Mouse (Mus musculus) CH12.LX (cell line): ENCODE results near the gene Otop3. TPM values are rescaled to one million over a fixed set of nuclear protein-coding genes. Genes with fewer than 3 reads are reported as not detected.

Source experiments
- DNase-seq: peaks from one replicate; pipeline ENCODE4 v3.0.0-alpha.2; 2013; ENCODE audit errors: extremely low read depth
- H3K27ac ChIP-seq: 2 replicates; pipeline ENCODE4 v1.5.1; 2012; ENCODE audit warnings: low read depth, mild to moderate bottlenecking, control low read depth, moderate library complexity; ENCODE audit not compliant: insufficient read depth
- H3K27me3 ChIP-seq: replicated peaks from 2 replicates; pipeline ENCODE3; 2012; ENCODE audit warnings: inconsistent platforms
- H3K36me3 ChIP-seq, 2 experiments: replicated peaks in 1 of 2; 2 replicates each; pipeline versions ENCODE3 to v1.6.1; 2012; ENCODE audit warnings: inconsistent platforms in 1 of 2, low read length in 1 of 2, mild to moderate bottlenecking in 1 of 2, mixed read lengths in 1 of 2, moderate library complexity in 1 of 2; ENCODE audit not compliant: control insufficient read depth in 1 of 2, insufficient read depth in 1 of 2
- H3K4me1 ChIP-seq, 2 experiments: 2 replicates each; pipeline ENCODE4 v1.6.1; 2012; ENCODE audit warnings: inconsistent platforms in 1 of 2, moderate library complexity in 1 of 2; ENCODE audit not compliant: insufficient read depth in 2 of 2, control insufficient read depth in 1 of 2
- H3K4me2 ChIP-seq: 2 replicates; pipeline ENCODE4 v1.6.1; 2012; ENCODE audit warnings: low read depth, mild to moderate bottlenecking, control low read depth; ENCODE audit not compliant: poor library complexity, insufficient read depth, severe bottlenecking
- H3K4me3 ChIP-seq, 3 experiments: fragments of 150-350 bp in 1 of 3; sonication (generic) in 1 of 3; replicated peaks in 1 of 3; 2 replicates each; pipeline versions ENCODE3 to v1.5.1; 2011 to 2012; ENCODE audit warnings: low read depth in 2 of 3, low read length in 2 of 3, mild to moderate bottlenecking in 2 of 3, moderate library complexity in 2 of 3, control low read depth in 1 of 3, improper control_type of control experiment in 1 of 3, inconsistent platforms in 1 of 3, mixed read lengths in 1 of 3; ENCODE audit not compliant: poor library complexity in 1 of 3
- H3K79me2 ChIP-seq: replicated peaks from 2 replicates; pipeline ENCODE4 v1.6.1; 2012; ENCODE audit warnings: mild to moderate bottlenecking, moderate library complexity; ENCODE audit not compliant: control insufficient read depth, poor library complexity, insufficient read depth, severe bottlenecking; ENCODE audit errors: extremely low read depth
- H3K9ac ChIP-seq: 2 replicates; pipeline ENCODE4 v1.6.1; 2012; ENCODE audit warnings: low read depth, mild to moderate bottlenecking, control low read depth, moderate library complexity; ENCODE audit not compliant: insufficient read depth
- H3K9me3 ChIP-seq: replicated peaks from 2 replicates; pipeline ENCODE3; 2012; ENCODE audit warnings: low read length, inconsistent platforms, mixed read lengths
- E2F4 ChIP-seq: IDR thresholded peaks from 2 replicates; pipeline ENCODE4 v1.6.1; 2011; ENCODE audit warnings: low read depth, low read length, improper control_type of control experiment; ENCODE audit not compliant: insufficient replicate concordance
- IRF4 ChIP-seq: IDR thresholded peaks from 2 replicates; pipeline ENCODE4 v1.6.1; 2014; ENCODE audit warnings: low read depth, mild to moderate bottlenecking, inconsistent platforms, low read length, improper control_type of control experiment
- MEF2A ChIP-seq: IDR thresholded peaks from 2 replicates; pipeline ENCODE4 v1.6.1; 2014; ENCODE audit warnings: low read depth, mild to moderate bottlenecking, inconsistent platforms, low read length, improper control_type of control experiment, borderline replicate concordance
- MXI1 ChIP-seq: IDR thresholded peaks from 2 replicates; pipeline ENCODE4 v1.6.1; 2011; ENCODE audit warnings: mild to moderate bottlenecking, low read depth, low read length, improper control_type of control experiment
- MYC ChIP-seq: IDR thresholded peaks from 2 replicates; pipeline ENCODE4 v1.6.1; 2011; ENCODE audit warnings: low read depth, mild to moderate bottlenecking, improper control_type of control experiment, low read length
- NRF1 ChIP-seq: IDR thresholded peaks from 2 replicates; pipeline ENCODE4 v1.6.1; 2014; ENCODE audit warnings: low read depth, mild to moderate bottlenecking, inconsistent platforms, low read length, improper control_type of control experiment, moderate library complexity
- PAX5 ChIP-seq: IDR thresholded peaks from 2 replicates; pipeline ENCODE4 v1.6.1; 2012; ENCODE audit warnings: low read length, inconsistent platforms, mixed read lengths
- POLR2AphosphoS2 ChIP-seq: IDR thresholded peaks from 2 replicates; pipeline ENCODE4 v1.6.1; 2011; ENCODE audit warnings: low read depth, low read length, improper control_type of control experiment
- RAD21 ChIP-seq: IDR thresholded peaks from 2 replicates; pipeline ENCODE4 v1.6.1; 2011; ENCODE audit warnings: low read depth, mild to moderate bottlenecking, low read length, improper control_type of control experiment, moderate library complexity
- SMC3 ChIP-seq: IDR thresholded peaks from 2 replicates; pipeline ENCODE4 v1.6.1; 2011; ENCODE audit warnings: low read depth, low read length, improper control_type of control experiment
- USF1 ChIP-seq: IDR thresholded peaks from 2 replicates; pipeline ENCODE4 v1.6.1; 2014; ENCODE audit warnings: low read depth, mild to moderate bottlenecking, inconsistent platforms, low read length, improper control_type of control experiment
- ZC3H11A ChIP-seq: IDR thresholded peaks from 2 replicates; pipeline ENCODE4 v1.6.1; 2012; ENCODE audit warnings: low read depth, mild to moderate bottlenecking, inconsistent platforms, low read length, improper control_type of control experiment
- ZKSCAN1 ChIP-seq: IDR thresholded peaks from 2 replicates; pipeline ENCODE4 v1.6.1; 2012; ENCODE audit warnings: low read depth, inconsistent platforms, low read length, improper control_type of control experiment, borderline replicate concordance
- ZMIZ1 ChIP-seq: IDR thresholded peaks from 2 replicates; pipeline ENCODE4 v1.6.1; 2012; ENCODE audit warnings: low read depth, mild to moderate bottlenecking, inconsistent platforms, low read length, improper control_type of control experiment
- dilution Hi-C: fragments of 300-500 bp; cut with MboI; formaldehyde crosslinking; loops from 2 replicates; pipeline ENCODE4 v1.14.3; 2020; ENCODE audit warnings: low sequenced_read_pairs; ENCODE audit not compliant: extremely low pct_unique_long_range_greater_than_20kb, extremely low pct_ligation_motif_present
- in situ Hi-C: fragments of 300-500 bp; cut with MboI; formaldehyde crosslinking; loops from 3 replicates; pipeline ENCODE4 v1.14.3; 2019; ENCODE audit warnings: low sequenced_read_pairs, low pct_ligation_motif_present, low pct_unique_long_range_greater_than_20kb, mixed read lengths
- polyA plus RNA-seq: library from polyadenylated mRNA; unstranded; fragments of >175 nt; gene quantifications from 2 replicates; pipeline ENCODE4 v1.2.1, GENCODE M21; 2012; ENCODE audit warnings: low read depth; ENCODE audit not compliant: insufficient read length
- total RNA-seq, 2 experiments: library from RNA; depleted of rRNA; stranded (reverse); fragments of 300-350 nt in 1 of 2; fragments of >200 nt in 1 of 2; gene quantifications; 2 replicates each; pipeline ENCODE4 v1.2.3; 2012 to 2014

Gene Otop3
- not detected in 2 replicates for total RNA-seq (2012; rRNA removed)
- not detected in 2 replicates for total RNA-seq (2014; rRNA removed)
- not detected in 2 replicates for polyA plus RNA-seq

DNA sequence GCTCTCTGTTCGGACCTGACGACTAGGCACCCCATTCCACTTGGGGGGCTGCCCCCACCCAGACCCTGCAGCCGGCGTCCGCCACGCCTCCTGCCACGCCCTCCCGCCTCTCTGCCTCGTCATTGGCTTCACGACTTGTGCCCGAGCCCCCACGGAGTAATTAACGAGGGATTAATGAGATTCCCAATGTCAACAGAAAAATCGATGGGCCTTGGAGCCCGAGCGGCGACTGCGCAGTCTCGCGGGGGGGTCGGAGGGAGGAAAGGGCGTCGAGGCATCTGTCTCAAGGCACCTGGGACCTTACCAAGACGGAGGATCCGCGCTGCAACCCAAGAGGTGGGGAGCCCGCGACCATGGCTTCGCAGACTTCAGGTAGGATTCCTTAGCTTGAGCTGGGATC is at the start of gene Otop3:
Gene Otop3, plus strand, starts transcription at position 201 of the 400 bp plus-strand sequence.
- Histone ChIP-seq H3K27ac (no peak within 1 kb of the TSS), H3K27me3 (peaks cover 98% of the 10 kb centered on the region), H3K79me2 (no peaks in the 10 kb centered on the region), H3K4me1 (no peaks in the 10 kb centered on the region), H3K36me3 (no peaks in the 10 kb centered on the region), H3K4me2 (no peak within 1 kb of the TSS), H3K4me3 (no peak within 1 kb of the TSS), H3K9ac (no peak within 1 kb of the TSS), H3K9me3 (peaks cover 4% of the 10 kb centered on the region)
- no peak for DNase-seq
- dilution Hi-C loops, result no loop called here
- in situ Hi-C loops, result no loop called here
- TF ChIP-seq ZMIZ1 (no peak), MEF2A (no peak), PAX5 (no peak)

DNA sequence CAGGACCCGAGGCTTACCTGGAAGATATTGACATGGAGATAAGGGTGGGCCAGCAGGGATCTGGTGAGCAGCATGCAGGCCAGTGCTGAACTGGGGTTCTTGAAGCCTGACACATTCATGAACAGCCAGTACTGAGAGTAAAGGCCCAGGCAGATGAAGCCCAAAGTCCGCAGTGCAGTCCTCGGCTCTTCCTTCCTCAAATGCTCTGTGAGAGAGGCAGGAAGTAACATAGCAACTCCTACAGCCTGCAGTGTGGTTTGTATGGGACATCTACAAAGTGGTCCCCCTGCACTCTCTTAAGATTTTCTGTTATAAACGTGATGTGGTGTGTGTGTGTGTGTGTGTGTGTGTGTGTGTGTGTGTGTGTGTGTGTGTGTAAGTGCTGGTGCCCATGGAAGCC is 49.2 kb upstream of the Otop3 start:
- dilution Hi-C loops, result no loop called here
- H3K9ac ChIP-seq, result no peak overlapping the region
- H3K27me3 ChIP-seq, result peaks cover 2% of the 10 kb centered on the region
- H3K27ac ChIP-seq, result no peak overlapping the region
- no peak overlapping the region for H3K4me2 ChIP-seq
- H3K79me2 ChIP-seq, result no peaks in the 10 kb centered on the region
- H3K36me3 ChIP-seq, result peaks cover 0 to 7% of the 10 kb centered on the region in 2 experiments
- H3K4me3 ChIP-seq, result no peak overlapping the region
- no peaks in the 10 kb centered on the region for H3K9me3 ChIP-seq
- peaks cover 0 to 8% of the 10 kb centered on the region in 2 experiments; a peak in 2 of 4 replicates for H3K4me1 ChIP-seq
- TF ChIP-seq MXI1, result no peak
- no peak for TF ChIP-seq SMC3
- TF ChIP-seq USF1, result no peak
- no peak for TF ChIP-seq NRF1
- TF ChIP-seq E2F4, result no peak
- no peak for TF ChIP-seq IRF4
- TF ChIP-seq RAD21, result no peak
- TF ChIP-seq ZC3H11A, result no peak
- TF ChIP-seq PAX5, result no peak
- TF ChIP-seq MYC, result no peak
- no peak for TF ChIP-seq POLR2AphosphoS2
- TF ChIP-seq MEF2A, result no peak
- TF ChIP-seq ZKSCAN1, result no peak
- TF ChIP-seq, all 38 proteins: peak for 0
- in situ Hi-C loops, result no loop called here
- no peak for DNase-seq
